Mouse (Mus musculus): ENCODE data around the gene Cdkal1.

The Cdkal1 gene

GRCm38 (mm10) chr13:29580780-29581179 lies 274.7 kb downstream of the Cdkal1 start:
- DNase-seq (ENCODE audit: low spot score in 2 of 2) = no peak

GRCm38 (mm10) chr13:29580009-29580408 lies 275.5 kb downstream of the Cdkal1 start:
- no peak for DNase-seq (ENCODE audit: low spot score in 2 of 2)

GRCm38 (mm10) chr13:29578621-29579020 lies 276.9 kb downstream of the Cdkal1 start:
- no peak for DNase-seq (ENCODE audit: low spot score in 2 of 2)

- no peak for DNase-seq (ENCODE audit: low spot score in 2 of 2)
Observed at GRCm38 (mm10) chr13:29574784-29575183, 280.7 kb downstream of the Cdkal1 start.

GRCm38 (mm10) chr13:29572477-29572876 lies 283.0 kb downstream of the Cdkal1 start:
- DNase-seq (ENCODE audit: low spot score in 2 of 2) = no peak

- no peak for DNase-seq (ENCODE audit: low spot score in 2 of 2)
Observed at GRCm38 (mm10) chr13:29565710-29566109, 289.8 kb downstream of the Cdkal1 start.

- DNase-seq (ENCODE audit: low spot score in 2 of 2) = no peak
Observed at GRCm38 (mm10) chr13:29559188-29559587, 296.3 kb downstream of the Cdkal1 start.

- DNase-seq (ENCODE audit: low spot score in 2 of 2) = no peak
Observed at GRCm38 (mm10) chr13:29555160-29555785, 300.2 kb downstream of the Cdkal1 start.

- DNase-seq (ENCODE audit: low spot score in 2 of 2) = no peak
Observed at GRCm38 (mm10) chr13:29553792-29554191, 301.7 kb downstream of the Cdkal1 start.

- no peak for DNase-seq (ENCODE audit: low spot score in 2 of 2)
Observed at GRCm38 (mm10) chr13:29552322-29552870, 303.1 kb downstream of the Cdkal1 start.

- DNase-seq (ENCODE audit: low spot score in 2 of 2) = no peak
Observed at GRCm38 (mm10) chr13:29550886-29551285, 304.6 kb downstream of the Cdkal1 start.

- DNase-seq (ENCODE audit: low spot score in 2 of 2) = no peak
Observed at GRCm38 (mm10) chr13:29550203-29550602, 305.3 kb downstream of the Cdkal1 start.

- DNase-seq (ENCODE audit: low spot score in 2 of 2) = no peak
Observed at GRCm38 (mm10) chr13:29549761-29550160, 305.7 kb downstream of the Cdkal1 start.

- no peak for DNase-seq (ENCODE audit: low spot score in 2 of 2)
Observed at GRCm38 (mm10) chr13:29537906-29538305, 317.6 kb downstream of the Cdkal1 start.

- no peak for DNase-seq (ENCODE audit: low spot score in 2 of 2)
Observed at GRCm38 (mm10) chr13:29533586-29533985, 321.9 kb downstream of the Cdkal1 start.

GRCm38 (mm10) chr13:29528344-29528743 lies 327.1 kb downstream of the Cdkal1 start:
- DNase-seq (ENCODE audit: low spot score in 2 of 2) = no peak

- DNase-seq (ENCODE audit: low spot score in 2 of 2) = no peak
Observed at GRCm38 (mm10) chr13:29521321-29521720, 334.2 kb downstream of the Cdkal1 start.

GRCm38 (mm10) chr13:29514071-29514470 lies 341.4 kb downstream of the Cdkal1 start:
- DNase-seq (ENCODE audit: low spot score in 2 of 2) = no peak

GRCm38 (mm10) chr13:29504861-29505568 lies 350.5 kb downstream of the Cdkal1 start:
- DNase-seq (ENCODE audit: low spot score in 2 of 2) = no peak

- no peak for DNase-seq (ENCODE audit: low spot score in 2 of 2)
Observed at GRCm38 (mm10) chr13:29503147-29504044, 352.1 kb downstream of the Cdkal1 start.

GRCm38 (mm10) chr13:29502481-29503146 lies 352.9 kb downstream of the Cdkal1 start:
- no peak for DNase-seq (ENCODE audit: low spot score in 2 of 2)

- no peak for DNase-seq (ENCODE audit: low spot score in 2 of 2)
Observed at GRCm38 (mm10) chr13:29501173-29501572, 354.3 kb downstream of the Cdkal1 start.

Data from spleen, postnatal 14 days (tissue).